In genomic region chr11:54809582-54809981, GRCm38 (mm10) we compare ENCODE assay signal across 22 mouse cellular contexts.
"Had no signal": no experiment of that assay in that cellular context is flagged by ENCODE, and none has a peak within 500 bp of the region (broad histone marks: within the 10 kb centered on the region; RNA-seq: fewer than 3 reads in every experiment).

No protein-coding gene starts in this region.

- H3K9me3 ChIP-seq: lung, embryonic 15.5 days; megakaryocyte, embryonic 14.5 days; neural tube, embryonic 13.5 days; neural tube, embryonic 15.5 days; stomach, embryonic 15.5 days had no signal

- H3K4me3 ChIP-seq: lung, embryonic 15.5 days; megakaryocyte, embryonic 14.5 days; myocyte; neural tube, embryonic 13.5 days; neural tube, embryonic 15.5 days; stomach, embryonic 15.5 days had no signal

- H3K4me1 ChIP-seq: lung, embryonic 15.5 days; stomach, embryonic 15.5 days had no signal

- H3K36me3 ChIP-seq: lung, embryonic 15.5 days; neural tube, embryonic 13.5 days; neural tube, embryonic 15.5 days; stomach, embryonic 15.5 days had no signal

- DNase-seq: lung, adult 2 months; lung, postnatal 14 days; lung, postnatal 36 days; midbrain, embryonic 14.5 days; retina, postnatal 1 day; right cerebral cortex, adult 18-20 months; right cerebral cortex, postnatal 25 days; right cerebral cortex, postnatal 4 days; thymus, adult 18-20 months; thymus, postnatal 14 days; thymus, postnatal 36 days had no signal

- H3K27me3 ChIP-seq: lung, embryonic 15.5 days; neural tube, embryonic 13.5 days; neural tube, embryonic 15.5 days; stomach, embryonic 15.5 days had no signal

- H3K4me2 ChIP-seq: lung, embryonic 15.5 days; midbrain, embryonic 11.5 days; neural tube, embryonic 13.5 days; neural tube, embryonic 15.5 days; stomach, embryonic 15.5 days had no signal

- H3K9ac ChIP-seq: liver, embryonic 14.5 days; lung, embryonic 15.5 days; neural tube, embryonic 13.5 days; neural tube, embryonic 15.5 days; stomach, embryonic 15.5 days had no signal

- H3K27ac ChIP-seq: liver, embryonic 14.5 days; lung, embryonic 15.5 days; macrophage; neural tube, embryonic 13.5 days; neural tube, embryonic 15.5 days; stomach, embryonic 15.5 days had no signal

- ATAC-seq: lung, postnatal 0 days; midbrain, embryonic 16.5 days had no signal
